Mouse (Mus musculus) megakaryocyte, embryonic 14.5 days (primary cell): ENCODE measurements around the gene Gpc5. TPM values are rescaled to one million over a fixed set of nuclear protein-coding genes. Genes with fewer than 3 reads are reported as not detected.

Source experiments
- H3K27me3 ChIP-seq: replicated peaks from 2 replicates; pipeline ENCODE3; 2012; ENCODE audit warnings: inconsistent platforms
- H3K36me3 ChIP-seq: replicated peaks from 2 replicates; pipeline ENCODE3; 2012; ENCODE audit warnings: low read length, inconsistent platforms, mixed read lengths
- H3K4me1 ChIP-seq: 2 replicates; pipeline ENCODE4 v1.6.1; 2012; ENCODE audit warnings: inconsistent platforms
- H3K4me3 ChIP-seq: replicated peaks from 2 replicates; pipeline ENCODE3; 2012; ENCODE audit warnings: moderate library complexity, mild to moderate bottlenecking, inconsistent platforms
- H3K9me3 ChIP-seq: 2 replicates; pipeline ENCODE4 v1.6.1; 2012; ENCODE audit warnings: inconsistent platforms
- FLI1 ChIP-seq: IDR thresholded peaks from 2 replicates; pipeline ENCODE4 v1.6.1; 2012; ENCODE audit warnings: low read length, inconsistent platforms, mixed read lengths
- GATA1 ChIP-seq: IDR thresholded peaks from 3 replicates; pipeline ENCODE4 v1.6.1; 2012; ENCODE audit warnings: mixed read lengths, low read length, inconsistent platforms, borderline replicate concordance
- polyA plus RNA-seq: library from polyadenylated mRNA; stranded (reverse); fragments of >175 nt; gene quantifications from 2 replicates; pipeline ENCODE4 v1.2.3, GENCODE M21; 2012; ENCODE audit warnings: low replicate concordance; ENCODE audit not compliant: insufficient read depth

Gene Gpc5
- polyA plus RNA-seq, 1 experiment: not detected

DNA sequence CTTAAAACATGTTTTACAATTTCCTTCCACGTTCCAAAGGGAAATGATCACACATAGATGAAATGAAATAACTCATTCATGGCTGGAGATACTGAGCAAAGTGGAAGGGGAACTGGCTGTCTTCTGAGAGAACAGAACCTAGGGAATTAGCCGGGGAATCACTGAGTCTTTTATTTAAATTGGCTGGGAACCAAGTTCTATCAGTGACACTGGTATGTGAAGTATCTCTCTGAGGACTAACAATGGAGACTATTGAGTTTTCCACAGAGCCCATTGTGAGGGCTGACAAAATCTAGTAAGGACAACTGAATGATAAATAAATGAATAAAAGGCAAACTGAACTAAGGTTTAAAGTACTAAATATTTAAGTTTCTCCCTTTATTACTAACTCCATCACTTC lies 712.7 kb downstream of the Gpc5 start:
- no peak overlapping the region for H3K4me3 ChIP-seq
- peaks cover 8% of the 10 kb centered on the region; the same call in 1 of the 2 replicates for H3K9me3 ChIP-seq
- H3K27me3 ChIP-seq: no peaks in the 10 kb centered on the region
- no peaks in the 10 kb centered on the region for H3K4me1 ChIP-seq
- TF ChIP-seq FLI1 (no peak), GATA1 (no peak)
- H3K36me3 ChIP-seq: no peaks in the 10 kb centered on the region

DNA sequence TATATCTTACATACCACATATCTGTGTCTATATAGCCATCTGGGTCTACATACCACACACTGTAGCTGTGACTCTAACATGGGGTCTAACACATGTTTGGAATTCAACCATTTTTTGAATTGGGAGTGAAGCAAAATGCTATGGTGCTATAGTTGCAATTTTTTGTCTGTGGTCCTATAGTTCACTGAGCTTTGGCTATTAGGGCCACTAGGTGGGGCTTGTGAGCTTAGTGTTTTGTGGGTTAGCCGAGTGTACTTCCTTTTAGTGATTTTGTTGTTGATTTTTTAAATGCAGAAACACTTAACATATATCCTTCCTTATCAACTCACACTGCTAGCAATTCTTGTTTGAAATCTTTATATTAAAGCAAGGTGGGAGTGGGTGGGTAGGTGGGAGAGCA lies 727.0 kb downstream of the Gpc5 start:
- no peaks in the 10 kb centered on the region for H3K36me3 ChIP-seq
- no peaks in the 10 kb centered on the region for H3K9me3 ChIP-seq
- H3K4me3 ChIP-seq: no peak overlapping the region
- H3K27me3 ChIP-seq: no peaks in the 10 kb centered on the region
- H3K4me1 ChIP-seq: no peaks in the 10 kb centered on the region
- TF ChIP-seq FLI1 (no peak), GATA1 (no peak)

DNA sequence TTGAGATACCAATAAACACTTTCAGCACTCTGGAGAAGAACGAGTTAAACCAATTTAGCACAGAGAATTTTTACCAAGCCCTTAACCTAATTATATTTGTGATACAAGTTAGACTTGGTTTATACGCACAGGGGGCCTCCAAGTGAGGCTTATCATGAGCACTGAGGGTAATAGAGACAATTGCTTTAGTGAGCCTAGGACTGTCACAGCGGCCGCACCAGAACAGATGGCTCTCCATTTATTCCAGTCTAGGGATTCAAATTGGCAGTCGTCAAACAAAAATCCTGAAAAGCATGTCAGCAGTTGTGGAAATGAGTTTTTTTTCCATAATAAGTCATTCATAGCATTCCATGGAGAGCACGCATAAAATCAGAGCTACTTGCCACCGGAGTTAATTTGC lies 729.6 kb downstream of the Gpc5 start:
- H3K4me3 ChIP-seq: no peak overlapping the region
- no peaks in the 10 kb centered on the region for H3K36me3 ChIP-seq
- H3K27me3 ChIP-seq: no peaks in the 10 kb centered on the region
- H3K4me1 ChIP-seq: no peaks in the 10 kb centered on the region
- TF ChIP-seq GATA1: no peak
- no peak for TF ChIP-seq FLI1
- no peaks in the 10 kb centered on the region for H3K9me3 ChIP-seq

- Histone ChIP-seq H3K9me3 (no peaks in the 10 kb centered on the region), H3K36me3 (no peaks in the 10 kb centered on the region), H3K27me3 (no peaks in the 10 kb centered on the region), H3K4me1 (no peaks in the 10 kb centered on the region), H3K4me3 (no peak overlapping the region)
- TF ChIP-seq FLI1: no peak
- TF ChIP-seq GATA1: no peak
Measured at GRCm38 (mm10) chr14:115830485-115830884, 738.5 kb downstream of the Gpc5 start.

DNA sequence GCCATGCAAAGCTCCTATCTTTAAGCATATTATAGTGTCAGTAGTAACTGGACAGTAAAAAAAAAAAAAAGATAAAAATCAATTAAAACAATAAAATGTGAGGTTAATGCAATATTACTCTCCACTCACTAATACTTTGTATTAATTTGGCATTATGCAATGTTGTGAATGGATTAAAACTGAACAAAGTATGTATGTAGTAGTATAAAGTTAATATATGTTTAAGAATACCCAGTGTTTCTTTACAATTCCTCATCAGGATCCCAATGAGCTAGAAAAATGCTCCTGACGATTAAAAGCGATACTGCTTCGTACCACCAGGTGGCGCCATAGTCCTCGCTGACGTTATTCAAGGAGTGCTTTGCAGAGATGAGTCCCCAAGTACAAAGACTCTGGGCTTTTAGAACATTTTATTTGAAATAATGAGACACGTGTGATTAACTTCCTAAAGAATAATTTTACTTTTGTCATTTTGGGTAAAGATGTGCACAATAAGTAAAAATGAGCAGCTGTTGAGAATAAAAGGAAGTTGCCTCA lies 739.3 kb downstream of the Gpc5 start:
- H3K36me3 ChIP-seq: no peaks in the 10 kb centered on the region
- no peaks in the 10 kb centered on the region for H3K4me1 ChIP-seq
- TF ChIP-seq FLI1 (no peak), GATA1 (no peak)
- no peak overlapping the region for H3K4me3 ChIP-seq
- no peaks in the 10 kb centered on the region for H3K27me3 ChIP-seq
- no peaks in the 10 kb centered on the region for H3K9me3 ChIP-seq

DNA sequence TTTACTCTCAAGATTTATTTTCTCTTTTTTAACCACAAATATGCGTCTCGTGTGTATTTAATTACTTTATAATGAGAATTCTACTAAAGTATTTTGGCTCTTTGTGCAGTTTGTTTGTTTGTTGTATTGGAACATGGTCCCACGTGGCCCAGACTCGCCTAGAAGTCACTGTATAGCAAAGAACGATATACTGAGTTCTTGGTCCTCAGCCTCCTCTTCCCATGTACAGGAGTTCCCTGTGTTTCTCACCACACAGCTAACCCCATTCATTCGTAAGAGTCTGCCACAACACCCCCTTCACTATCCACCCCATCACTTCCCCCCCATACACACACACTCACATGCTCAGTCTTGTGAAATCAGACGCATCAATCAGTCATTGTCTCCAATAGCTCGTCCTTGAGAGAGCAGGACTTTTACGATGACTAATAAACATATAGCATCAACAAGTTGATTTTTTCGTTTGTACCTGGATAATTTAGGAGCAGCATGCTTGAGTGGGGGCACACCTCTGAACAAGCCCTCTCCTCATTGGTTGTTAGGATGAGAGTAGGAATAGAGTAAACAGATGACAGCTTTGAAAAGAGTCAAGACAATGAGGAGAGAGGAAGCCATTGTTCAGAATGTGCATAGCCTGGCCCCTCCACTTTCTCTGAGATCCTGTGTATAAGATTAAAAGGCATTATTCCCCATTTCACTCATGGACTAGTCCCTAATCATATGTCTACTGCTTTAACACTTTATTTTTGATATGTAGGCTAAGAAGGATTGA lies 740.0 kb downstream of the Gpc5 start:
- Histone ChIP-seq H3K36me3 (no peaks in the 10 kb centered on the region), H3K4me3 (no peak overlapping the region), H3K27me3 (no peaks in the 10 kb centered on the region), H3K9me3 (no peaks in the 10 kb centered on the region), H3K4me1 (no peaks in the 10 kb centered on the region)
- no peak for TF ChIP-seq FLI1
- TF ChIP-seq GATA1: no peak

DNA sequence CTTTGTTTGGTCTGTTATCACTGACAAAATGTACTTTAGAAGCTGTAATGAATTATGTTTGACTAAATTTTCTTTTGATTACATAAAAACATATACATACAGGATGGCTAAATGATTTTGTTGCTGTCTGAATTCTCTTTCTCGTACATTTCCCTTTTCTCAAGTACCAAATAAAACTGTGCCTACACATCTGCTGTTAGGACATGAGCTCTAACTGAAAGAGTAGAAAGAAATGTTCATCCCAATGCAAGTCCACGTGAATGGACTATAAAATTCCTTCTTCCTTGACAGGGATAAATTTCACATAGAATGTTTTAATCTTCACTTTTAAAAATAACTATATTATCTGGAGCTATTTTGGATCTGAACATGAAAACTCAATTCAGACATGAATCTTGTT lies 751.8 kb downstream of the Gpc5 start:
- H3K27me3 ChIP-seq: no peaks in the 10 kb centered on the region
- no peaks in the 10 kb centered on the region for H3K36me3 ChIP-seq
- H3K4me3 ChIP-seq: no peak overlapping the region
- TF ChIP-seq GATA1 (no peak), FLI1 (no peak)
- H3K9me3 ChIP-seq: no peaks in the 10 kb centered on the region
- H3K4me1 ChIP-seq: no peaks in the 10 kb centered on the region

DNA sequence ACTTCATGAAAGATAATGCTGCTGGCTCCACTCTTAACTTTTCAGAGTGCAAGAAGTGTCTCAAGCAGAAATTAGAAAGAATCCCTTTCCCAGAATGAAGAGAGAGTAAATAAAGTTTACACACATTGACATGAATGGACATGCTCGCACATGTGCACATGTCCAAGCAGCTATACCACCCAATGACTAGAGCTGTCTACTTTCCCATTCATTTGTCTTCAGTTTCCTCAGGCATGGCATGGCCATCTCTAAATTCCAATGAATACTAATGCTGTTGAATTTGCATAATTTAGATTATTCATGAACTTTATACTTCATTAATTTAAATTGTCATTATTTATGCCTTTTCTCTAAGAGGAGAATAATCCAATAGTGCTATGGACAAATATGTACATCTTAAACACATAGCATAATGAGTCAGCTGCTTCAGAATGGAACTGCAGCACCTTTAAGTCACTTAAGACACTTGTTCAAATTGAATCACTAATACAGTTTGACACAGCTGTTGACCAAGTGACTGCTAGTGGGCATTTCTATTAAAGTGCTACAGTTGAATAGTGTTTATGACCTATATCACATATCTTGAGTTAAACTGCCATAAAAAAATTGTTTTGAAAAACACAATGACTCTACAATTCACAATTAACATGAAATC lies 752.9 kb downstream of the Gpc5 start:
- TF ChIP-seq GATA1: no peak
- Histone ChIP-seq H3K9me3 (no peaks in the 10 kb centered on the region), H3K36me3 (no peaks in the 10 kb centered on the region), H3K27me3 (no peaks in the 10 kb centered on the region), H3K4me3 (no peak overlapping the region), H3K4me1 (no peaks in the 10 kb centered on the region)

DNA sequence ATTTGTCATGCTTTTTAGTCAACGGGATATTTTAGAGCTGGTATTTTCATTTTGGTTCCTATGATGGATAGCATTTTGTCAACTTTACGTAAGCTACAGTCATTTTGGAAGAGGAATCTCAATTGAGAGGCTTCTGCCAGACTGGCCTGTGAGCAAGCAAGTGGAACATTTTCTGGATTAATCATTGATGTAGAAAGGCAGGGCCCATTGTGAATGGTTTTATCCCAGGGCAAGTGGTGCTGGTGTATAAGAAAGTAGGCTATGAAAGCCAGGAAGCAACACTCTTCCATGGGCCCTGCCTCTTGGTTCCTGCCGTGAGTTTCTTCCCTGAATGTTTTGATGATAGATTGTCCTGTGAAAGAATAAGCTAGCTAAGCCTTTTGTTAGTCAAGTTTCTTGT lies 777.1 kb downstream of the Gpc5 start:
- TF ChIP-seq GATA1: no peak
- TF ChIP-seq FLI1: no peak
- H3K4me1 ChIP-seq: no peaks in the 10 kb centered on the region
- H3K27me3 ChIP-seq: no peaks in the 10 kb centered on the region
- H3K4me3 ChIP-seq: no peak overlapping the region
- H3K36me3 ChIP-seq: no peaks in the 10 kb centered on the region
- H3K9me3 ChIP-seq: no peaks in the 10 kb centered on the region

DNA sequence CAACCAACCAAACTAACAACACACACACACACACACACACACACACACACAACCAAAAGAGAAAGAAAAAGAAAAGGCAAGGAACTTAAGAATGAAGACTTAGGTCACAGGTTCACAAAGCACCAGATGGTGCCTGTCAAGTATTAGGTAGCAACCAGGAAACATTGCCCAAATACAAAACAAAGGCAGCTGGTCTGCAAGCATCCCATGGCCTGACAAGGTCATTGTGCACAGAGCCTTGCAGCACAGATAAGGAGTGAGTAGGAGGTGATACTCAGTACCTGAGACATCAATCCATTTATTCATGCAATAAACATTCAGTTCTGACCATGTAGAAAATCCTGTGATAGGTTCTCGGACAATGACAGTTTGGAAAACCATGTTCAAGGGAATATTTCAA lies 884.0 kb downstream of the Gpc5 start:
- Histone ChIP-seq H3K36me3 (no peaks in the 10 kb centered on the region), H3K4me3 (no peak overlapping the region), H3K4me1 (peaks cover 4% of the 10 kb centered on the region), H3K9me3 (no peaks in the 10 kb centered on the region), H3K27me3 (no peaks in the 10 kb centered on the region)
- TF ChIP-seq GATA1 (no peak), FLI1 (no peak)
